Mouse (Mus musculus): ENCODE measurements around the gene Taf8.

DNA sequence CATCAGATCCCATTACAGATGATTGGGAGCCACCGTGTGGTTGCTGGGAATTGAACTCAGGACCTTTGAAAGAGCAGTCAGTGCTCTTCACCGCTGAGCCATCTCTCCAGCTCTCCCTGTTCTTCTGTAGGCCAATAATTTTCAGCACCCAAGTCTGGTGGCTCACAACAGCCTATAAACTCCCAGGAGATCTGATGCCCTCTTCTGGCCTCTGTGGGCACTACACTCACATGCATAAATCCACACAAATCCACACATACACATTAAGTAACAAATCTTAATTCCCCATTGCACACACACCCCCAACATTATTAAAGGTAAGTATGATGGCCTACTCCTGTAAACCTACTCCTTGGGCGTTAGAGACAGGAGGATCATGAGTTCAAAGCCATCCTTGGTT lies 14.1 kb upstream of the Taf8 start:
- TF ChIP-seq EP300 (IDR thresholded peaks at IDR 0.05; ENCODE audit: low read depth) (no peak), CTCF (IDR thresholded peaks at IDR 0.05; ENCODE audit: low read depth) (peak; percentile 4; the same call in 1 of the 2 replicates)

Data from heart, postnatal 0 days (tissue).